Mouse (Mus musculus): ENCODE measurements around the gene Mef2a.

- TF ChIP-seq POLR2A (IDR thresholded peaks at IDR 0.05; ENCODE audit: borderline replicate concordance, low read depth, low read length) (no peak), CTCF (IDR thresholded peaks at IDR 0.05; ENCODE audit: low read depth, low read length) (no peak)
Observed at GRCm38 (mm10) chr7:67352989-67353388, 19.7 kb downstream of the Mef2a start.

Data from bone marrow macrophage, adult 2 months (primary cell).